Mouse (Mus musculus) left cerebral cortex, adult 2 months (tissue): ENCODE results near the gene S100a6. TPM values are rescaled to one million over a fixed set of nuclear protein-coding genes. Genes with fewer than 3 reads are reported as not detected.
A peak's percentile ranks its signal among the peaks of the same experiment; 100 is the strongest.

Experiments used
- DNase-seq, 2 experiments: peaks; one replicate each; pipeline ENCODE4 v3.0.0; 2021 to 2022; ENCODE audit warnings: low spot score in 2 of 2, mixed read lengths in 1 of 2; ENCODE audit errors: extremely low spot score in 1 of 2
- H3K27ac ChIP-seq: fragments of 200-600 bp; 2 replicates; pipeline ENCODE4 v1.8.1; 2022
- H3K4me3 ChIP-seq: fragments of 200-600 bp; 2 replicates; pipeline ENCODE4 v1.8.1; 2022
- CTCF ChIP-seq: fragments of 200-600 bp; IDR thresholded peaks from 2 replicates; pipeline ENCODE4 v1.8.1; 2022; ENCODE audit warnings: antibody characterized with exemption, mild to moderate bottlenecking, moderate library complexity
- intact Hi-C: fragments of 180-260 bp; cut with DNase I; formaldehyde crosslinking; loops from one replicate; pipeline ENCODE4 v1.15.1; 2025
- total RNA-seq, 2 experiments: library from RNA; stranded (reverse); gene quantifications; 2 replicates each; pipeline ENCODE4 v1.2.3; 2021

The S100a6 gene
- total RNA-seq, 2 experiments from 2014 or later, result 28.8 to 31.0 TPM

- no peak for TF ChIP-seq CTCF
- intact Hi-C loops, result loop anchor here (1.0 to 2.0 kb wide), 3 partner anchors 18 to 28 kb away; partner anchors contain the start of gene S100a6
- peak in 1 of 2 experiments; percentile 51 for DNase-seq
- Histone ChIP-seq H3K27ac (peak overlapping the region; percentile 77), H3K4me3 (no peak overlapping the region)
Measured at GRCm38 (mm10) chr3:90586906-90587305, 25.8 kb upstream of the S100a6 start.

- peak in 1 of 2 experiments; percentile 39 for DNase-seq
- no peak overlapping the region for H3K4me3 ChIP-seq
- intact Hi-C loops, result loop anchor here (1.0 to 2.0 kb wide), 2 partner anchors 17 to 25 kb away; partner anchors contain the start of gene S100a6
- no peak for TF ChIP-seq CTCF
- peak overlapping the region; percentile 77 for H3K27ac ChIP-seq
Measured at GRCm38 (mm10) chr3:90587361-90588101, 25.2 kb upstream of the S100a6 start.

GRCm38 (mm10) chr3:90589390-90589789 lies 23.3 kb upstream of the S100a6 start:
- H3K27ac ChIP-seq, result no peak overlapping the region
- no peak for DNase-seq
- intact Hi-C loops, result no loop called here
- TF ChIP-seq CTCF, result no peak
- H3K4me3 ChIP-seq, result no peak overlapping the region

- H3K4me3 ChIP-seq, result no peak within 1 kb of the TSS
- DNase-seq, result no peak
- TF ChIP-seq CTCF, result no peak
- intact Hi-C loops, result no loop called here
- H3K27ac ChIP-seq, result no peak within 1 kb of the TSS
Measured at GRCm38 (mm10) chr3:90589947-90590346, 22.7 kb upstream of the S100a6 start, which contains the start of gene S100a2. TSS of gene S100a2 (plus strand) at chr3:90590247.

- TF ChIP-seq CTCF, result no peak
- no peak overlapping the region for H3K27ac ChIP-seq
- DNase-seq, result no peak
- H3K4me3 ChIP-seq, result no peak overlapping the region
- intact Hi-C loops, result no loop called here
Measured at GRCm38 (mm10) chr3:90594466-90594865, 18.2 kb upstream of the S100a6 start.

GRCm38 (mm10) chr3:90595556-90595955 lies 17.1 kb upstream of the S100a6 start:
- TF ChIP-seq CTCF, result no peak
- Histone ChIP-seq H3K4me3 (no peak overlapping the region), H3K27ac (no peak overlapping the region)
- intact Hi-C loops, result no loop called here
- no peak for DNase-seq

- no peak for DNase-seq
- no peak overlapping the region for H3K4me3 ChIP-seq
- H3K27ac ChIP-seq, result no peak overlapping the region
Measured at GRCm38 (mm10) chr3:90596810-90597209, 15.9 kb upstream of the S100a6 start.

GRCm38 (mm10) chr3:90597736-90598135 lies 14.9 kb upstream of the S100a6 start:
- DNase-seq, result no peak
- no peak for TF ChIP-seq CTCF
- Histone ChIP-seq H3K4me3 (no peak overlapping the region), H3K27ac (no peak overlapping the region)
- intact Hi-C loops, result no loop called here

More at GRCm38 (mm10) chr3:90596810-90597209, 15.9 kb upstream of the S100a6 start:
- intact Hi-C loops, result no loop called here
- TF ChIP-seq CTCF, result no peak

- intact Hi-C loops, result no loop called here
- no peak for TF ChIP-seq CTCF
- no peak overlapping the region for H3K27ac ChIP-seq
- no peak for DNase-seq
- no peak overlapping the region for H3K4me3 ChIP-seq
Measured at GRCm38 (mm10) chr3:90598212-90598611, 14.5 kb upstream of the S100a6 start.

GRCm38 (mm10) chr3:90599401-90599800 lies 13.3 kb upstream of the S100a6 start:
- TF ChIP-seq CTCF, result no peak
- Histone ChIP-seq H3K27ac (no peak overlapping the region), H3K4me3 (no peak overlapping the region)
- intact Hi-C loops, result no loop called here
- DNase-seq, result no peak

- Histone ChIP-seq H3K27ac (no peak overlapping the region), H3K4me3 (no peak overlapping the region)
- no peak for TF ChIP-seq CTCF
- intact Hi-C loops, result no loop called here
- no peak for DNase-seq
Measured at GRCm38 (mm10) chr3:90600036-90600435, 12.6 kb upstream of the S100a6 start.

- no peak for DNase-seq
- TF ChIP-seq CTCF, result no peak
- intact Hi-C loops, result no loop called here
Measured at GRCm38 (mm10) chr3:90600458-90601195, 12.1 kb upstream of the S100a6 start.

More at GRCm38 (mm10) chr3:90600458-90601195, 12.1 kb upstream of the S100a6 start:
- Histone ChIP-seq H3K4me3 (no peak overlapping the region), H3K27ac (no peak overlapping the region)
